Mouse (Mus musculus): ENCODE data around the gene Jade2. TPM values are rescaled to one million over a fixed set of nuclear protein-coding genes. Genes with fewer than 3 reads are reported as not detected.

Gene Jade2
- polyA plus RNA-seq, 1 experiment from 2014 or later: 1.7 TPM

GRCm38 (mm10) chr11:51817756-51818155, 39.7 kb downstream of the Jade2 start:
- Histone ChIP-seq H3K4me2 (ENCODE audit: low read depth, low read length) (no peak overlapping the region), H3K4me3 (replicated peaks; ENCODE audit: low read length) (no peak overlapping the region), H3K36me3 (ENCODE audit: control insufficient read depth, insufficient read depth, low read length) (0 out of 2 replicates have a peak, but pooled peaks cover 9% of the 10 kb centered on the region), H3K4me1 (ENCODE audit: control insufficient read depth, insufficient read depth, low read length) (no peaks in the 10 kb centered on the region), H3K9ac (ENCODE audit: low read length) (0 out of 2 replicates have a peak overlapping the region, but pooled peaks have one; percentile 25), H3K27ac (ENCODE audit: low read length) (no peak overlapping the region), H3K9me3 (replicated peaks; ENCODE audit: control insufficient read depth, low read length) (no peaks in the 10 kb centered on the region), H3K27me3 (ENCODE audit: control insufficient read depth, insufficient read depth, low read length) (no peaks in the 10 kb centered on the region)
- WGBS: 32% methylated on average over 6 of the region's 6 CpGs
- peak; percentile 45; the same call in 1 of the 2 replicates for ATAC-seq (ENCODE audit: insufficient read depth, low FRiP score)

GRCm38 (mm10) chr11:51812022-51812546, 45.4 kb downstream of the Jade2 start:
- Histone ChIP-seq H3K4me3 (replicated peaks; ENCODE audit: low read length) (no peak overlapping the region), H3K27me3 (ENCODE audit: control insufficient read depth, insufficient read depth, low read length) (no peaks in the 10 kb centered on the region), H3K27ac (ENCODE audit: low read length) (no peak overlapping the region), H3K4me1 (ENCODE audit: control insufficient read depth, insufficient read depth, low read length) (no peaks in the 10 kb centered on the region), H3K9me3 (replicated peaks; ENCODE audit: control insufficient read depth, low read length) (no peaks in the 10 kb centered on the region), H3K9ac (ENCODE audit: low read length) (no peak overlapping the region), H3K4me2 (ENCODE audit: low read depth, low read length) (no peak overlapping the region), H3K36me3 (ENCODE audit: control insufficient read depth, insufficient read depth, low read length) (0 out of 2 replicates have a peak, but pooled peaks cover 4% of the 10 kb centered on the region)
- WGBS: 90% methylated on average over 8 of the region's 8 CpGs
- ATAC-seq (ENCODE audit: insufficient read depth, low FRiP score): no peak

GRCm38 (mm10) chr11:51811230-51811629, 46.2 kb downstream of the Jade2 start:
- Histone ChIP-seq H3K9ac (ENCODE audit: low read length) (no peak overlapping the region), H3K27ac (ENCODE audit: low read length) (no peak overlapping the region), H3K27me3 (ENCODE audit: control insufficient read depth, insufficient read depth, low read length) (no peaks in the 10 kb centered on the region), H3K36me3 (ENCODE audit: control insufficient read depth, insufficient read depth, low read length) (no peaks in the 10 kb centered on the region), H3K9me3 (replicated peaks; ENCODE audit: control insufficient read depth, low read length) (no peaks in the 10 kb centered on the region), H3K4me1 (ENCODE audit: control insufficient read depth, insufficient read depth, low read length) (no peaks in the 10 kb centered on the region), H3K4me2 (ENCODE audit: low read depth, low read length) (no peak overlapping the region), H3K4me3 (replicated peaks; ENCODE audit: low read length) (no peak overlapping the region)
- 83% methylated on average over 4 of the region's 4 CpGs for WGBS
- ATAC-seq (ENCODE audit: insufficient read depth, low FRiP score): no peak

- no peak for ATAC-seq (ENCODE audit: insufficient read depth, low FRiP score)
These were observed 47.7 kb downstream of the Jade2 start for GRCm38 (mm10) chr11:51809632-51810224.

GRCm38 (mm10) chr11:51807108-51807879, 50.2 kb downstream of the Jade2 start:
- Histone ChIP-seq H3K4me3 (replicated peaks; ENCODE audit: low read length) (no peak overlapping the region), H3K27me3 (ENCODE audit: control insufficient read depth, insufficient read depth, low read length) (no peaks in the 10 kb centered on the region), H3K4me2 (ENCODE audit: low read depth, low read length) (no peak overlapping the region), H3K4me1 (ENCODE audit: control insufficient read depth, insufficient read depth, low read length) (no peaks in the 10 kb centered on the region), H3K9me3 (replicated peaks; ENCODE audit: control insufficient read depth, low read length) (no peaks in the 10 kb centered on the region), H3K36me3 (ENCODE audit: control insufficient read depth, insufficient read depth, low read length) (no peaks in the 10 kb centered on the region), H3K9ac (ENCODE audit: low read length) (no peak overlapping the region), H3K27ac (ENCODE audit: low read length) (no peak overlapping the region)
- no peak for ATAC-seq (ENCODE audit: insufficient read depth, low FRiP score)
- WGBS: 31% methylated on average over 13 of the region's 13 CpGs

More at GRCm38 (mm10) chr11:51809632-51810224, 47.7 kb downstream of the Jade2 start:
- Histone ChIP-seq H3K36me3 (ENCODE audit: control insufficient read depth, insufficient read depth, low read length) (no peaks in the 10 kb centered on the region), H3K27me3 (ENCODE audit: control insufficient read depth, insufficient read depth, low read length) (no peaks in the 10 kb centered on the region), H3K4me3 (replicated peaks; ENCODE audit: low read length) (no peak overlapping the region), H3K4me2 (ENCODE audit: low read depth, low read length) (no peak overlapping the region), H3K9me3 (replicated peaks; ENCODE audit: control insufficient read depth, low read length) (no peaks in the 10 kb centered on the region), H3K27ac (ENCODE audit: low read length) (no peak overlapping the region), H3K9ac (ENCODE audit: low read length) (no peak overlapping the region), H3K4me1 (ENCODE audit: control insufficient read depth, insufficient read depth, low read length) (no peaks in the 10 kb centered on the region)
- 56% methylated on average over 6 of the region's 6 CpGs for WGBS

GRCm38 (mm10) chr11:51805221-51805981, 52.1 kb downstream of the Jade2 start:
- no peaks in the 10 kb centered on the region for H3K9me3 ChIP-seq (replicated peaks; ENCODE audit: control insufficient read depth, low read length)
- H3K27ac ChIP-seq (ENCODE audit: low read length): peak overlapping the region; percentile 83
- no peaks in the 10 kb centered on the region for H3K36me3 ChIP-seq (ENCODE audit: control insufficient read depth, insufficient read depth, low read length)
- WGBS: 15% methylated on average over 17 of the region's 17 CpGs
- ATAC-seq (ENCODE audit: insufficient read depth, low FRiP score): peak; percentile 81
- H3K9ac ChIP-seq (ENCODE audit: low read length): peak overlapping the region; percentile 73
- H3K4me1 ChIP-seq (ENCODE audit: control insufficient read depth, insufficient read depth, low read length): no peaks in the 10 kb centered on the region
- H3K27me3 ChIP-seq (ENCODE audit: control insufficient read depth, insufficient read depth, low read length): no peaks in the 10 kb centered on the region
- H3K4me3 ChIP-seq (replicated peaks; ENCODE audit: low read length): peak overlapping the region; percentile 58
- peak overlapping the region; percentile 78 for H3K4me2 ChIP-seq (ENCODE audit: low read depth, low read length)

- H3K4me1 ChIP-seq (ENCODE audit: control insufficient read depth, insufficient read depth, low read length): no peaks in the 10 kb centered on the region
- no peak for ATAC-seq (ENCODE audit: insufficient read depth, low FRiP score)
- no peaks in the 10 kb centered on the region for H3K9me3 ChIP-seq (replicated peaks; ENCODE audit: control insufficient read depth, low read length)
- no peak overlapping the region for H3K4me2 ChIP-seq (ENCODE audit: low read depth, low read length)
- no peak overlapping the region for H3K27ac ChIP-seq (ENCODE audit: low read length)
- H3K9ac ChIP-seq (ENCODE audit: low read length): no peak overlapping the region
- no peaks in the 10 kb centered on the region for H3K36me3 ChIP-seq (ENCODE audit: control insufficient read depth, insufficient read depth, low read length)
- no peaks in the 10 kb centered on the region for H3K27me3 ChIP-seq (ENCODE audit: control insufficient read depth, insufficient read depth, low read length)
- 27% methylated on average over 7 of the region's 8 CpGs for WGBS
- no peak overlapping the region for H3K4me3 ChIP-seq (replicated peaks; ENCODE audit: low read length)
These were observed 56.7 kb downstream of the Jade2 start for GRCm38 (mm10) chr11:51800634-51801325.

GRCm38 (mm10) chr11:51796272-51796671, 61.2 kb downstream of the Jade2 start:
- H3K4me1 ChIP-seq (ENCODE audit: control insufficient read depth, insufficient read depth, low read length): no peaks in the 10 kb centered on the region
- ATAC-seq (ENCODE audit: insufficient read depth, low FRiP score): peak; percentile 29; the same call in 1 of the 2 replicates

More at GRCm38 (mm10) chr11:51796272-51796671, 61.2 kb downstream of the Jade2 start:
- H3K36me3 ChIP-seq (ENCODE audit: control insufficient read depth, insufficient read depth, low read length): 0 out of 2 replicates have a peak, but pooled peaks cover 7% of the 10 kb centered on the region
- H3K27me3 ChIP-seq (ENCODE audit: control insufficient read depth, insufficient read depth, low read length): no peaks in the 10 kb centered on the region
- no peaks in the 10 kb centered on the region for H3K9me3 ChIP-seq (replicated peaks; ENCODE audit: control insufficient read depth, low read length)
- no peak overlapping the region for H3K4me3 ChIP-seq (replicated peaks; ENCODE audit: low read length)
- no peak overlapping the region for H3K4me2 ChIP-seq (ENCODE audit: low read depth, low read length)
- H3K9ac ChIP-seq (ENCODE audit: low read length): no peak overlapping the region
- 63% methylated on average over 4 of the region's 4 CpGs for WGBS
- no peak overlapping the region for H3K27ac ChIP-seq (ENCODE audit: low read length)

Data from stomach, embryonic 16.5 days (tissue).